Comparison of ENCODE assay signal across 24 mouse cellular contexts in the genomic region with DNA sequence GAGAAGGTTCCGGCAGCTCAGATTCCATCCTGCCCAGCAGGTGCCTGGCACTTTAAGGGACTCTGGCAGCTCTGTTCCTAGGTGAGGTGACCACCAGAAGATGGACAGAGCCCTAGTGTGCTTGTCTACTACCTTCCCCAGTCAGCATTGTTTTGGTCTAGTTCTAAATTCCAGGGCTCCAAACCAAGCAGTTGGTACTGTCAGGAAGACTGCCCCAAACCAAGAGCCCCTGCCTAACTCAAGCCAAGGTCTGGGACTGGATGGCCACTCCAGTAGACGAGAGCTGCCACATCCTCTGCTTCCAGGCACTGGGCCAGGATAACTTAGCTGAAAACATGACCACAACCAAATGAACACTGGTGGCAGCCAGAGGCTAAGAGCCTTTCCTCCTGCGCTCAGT. TPM values are rescaled to one million over a fixed set of nuclear protein-coding genes. Genes with fewer than 3 reads are reported as not detected.
"Had no signal": no experiment of that assay in that cellular context is flagged by ENCODE, and none has a peak within 500 bp of the region (broad histone marks: within the 10 kb centered on the region; RNA-seq: fewer than 3 reads in every experiment).

No protein-coding gene starts in this region.

- H3K4me3 ChIP-seq: kidney, embryonic 15.5 days; limb, embryonic 10.5 days; limb, embryonic 13.5 days; liver, embryonic 12.5 days; liver, embryonic 15.5 days; lung, embryonic 15.5 days; megakaryocyte, embryonic 14.5 days; midbrain, embryonic 10.5 days; midbrain, embryonic 13.5 days; myocyte; neural tube, embryonic 13.5 days; stomach, embryonic 15.5 days had no signal

- H3K9me3 ChIP-seq: kidney, embryonic 15.5 days; limb, embryonic 10.5 days; limb, embryonic 13.5 days; liver, embryonic 12.5 days; liver, embryonic 15.5 days; lung, embryonic 15.5 days; megakaryocyte, embryonic 14.5 days; midbrain, embryonic 10.5 days; midbrain, embryonic 13.5 days; neural tube, embryonic 13.5 days; stomach, embryonic 15.5 days had no signal

- DNase-seq: kidney, postnatal 10 days; kidney, postnatal 36 days; liver; lung, adult 18-20 months; lung, postnatal 10 days; lung, postnatal 36 days; retina, postnatal 1 day; right cerebral cortex, postnatal 25 days; spleen, adult 18-20 months; thymus, postnatal 25 days had no signal

- H3K27ac ChIP-seq: kidney, embryonic 15.5 days; limb, embryonic 10.5 days; limb, embryonic 13.5 days; liver, embryonic 12.5 days; liver, embryonic 15.5 days; lung, embryonic 15.5 days; midbrain, embryonic 10.5 days; midbrain, embryonic 13.5 days; neural tube, embryonic 13.5 days; stomach, embryonic 15.5 days had no signal

- H3K27me3 ChIP-seq: kidney, embryonic 15.5 days; limb, embryonic 13.5 days; liver, embryonic 12.5 days; liver, embryonic 15.5 days; lung, embryonic 15.5 days; midbrain, embryonic 13.5 days; neural tube, embryonic 13.5 days; stomach, embryonic 15.5 days had no signal

- H3K9ac ChIP-seq: kidney, embryonic 15.5 days; limb, embryonic 13.5 days; liver, embryonic 12.5 days; liver, embryonic 15.5 days; lung, embryonic 15.5 days; midbrain, embryonic 13.5 days; neural tube, embryonic 13.5 days; stomach, embryonic 15.5 days had no signal

- H3K4me2 ChIP-seq: kidney, embryonic 15.5 days; limb, embryonic 13.5 days; liver, embryonic 12.5 days; liver, embryonic 15.5 days; lung, embryonic 15.5 days; midbrain, embryonic 13.5 days; neural tube, embryonic 13.5 days; stomach, embryonic 15.5 days had no signal

- ATAC-seq: liver, embryonic 12.5 days; midbrain, embryonic 13.5 days; midbrain, embryonic 16.5 days had no signal

RNA-seq across cellular contexts. Expression of gene Pip5kl1, which starts 5.7 kb away (rescaled TPM):
- polyA plus RNA-seq: liver, embryonic 12.5 days; liver, embryonic 15.5 days had no signal

RNA-seq across cellular contexts. Expression of gene 9430097D07Rik, which starts 6.5 kb away (rescaled TPM):
- polyA plus RNA-seq: liver, embryonic 12.5 days; liver, embryonic 15.5 days; thymus, postnatal 0 days had no signal
